Mouse (Mus musculus) forebrain, embryonic 14.5 days (tissue): Measurements from ENCODE around the gene Polk. TPM values are rescaled to one million over a fixed set of nuclear protein-coding genes. Genes with fewer than 3 reads are reported as not detected.

Experiments
- ATAC-seq: fragments of 200-750 bp; cut with Nextera tagmentation; 2 replicates; pipeline ENCODE4 v1.8.0; 2017; ENCODE audit warnings: mild to moderate bottlenecking, moderate library complexity
- DNase-seq: peaks from one replicate; pipeline ENCODE4 v3.0.0-alpha.2; 2015; ENCODE audit warnings: low spot score
- H3K27ac ChIP-seq: fragments of 300-500 bp; sonication (generic); 2 replicates; pipeline ENCODE4 v1.5.1; 2014; ENCODE audit warnings: low read depth, mild to moderate bottlenecking, control low read depth, low read length, moderate library complexity
- H3K27me3 ChIP-seq: fragments of 300-500 bp; sonication (generic); replicated peaks from 2 replicates; pipeline ENCODE4 v1.6.1; 2014; ENCODE audit warnings: low read length, control low read depth, mixed read lengths; ENCODE audit not compliant: control insufficient read depth, insufficient read depth
- H3K36me3 ChIP-seq: fragments of 300-500 bp; sonication (generic); 2 replicates; pipeline ENCODE4 v1.6.1; 2014; ENCODE audit warnings: low read length, control low read depth; ENCODE audit not compliant: control insufficient read depth, insufficient read depth
- H3K4me1 ChIP-seq: fragments of 300-500 bp; sonication (generic); 2 replicates; pipeline ENCODE4 v1.6.1; 2014; ENCODE audit warnings: antibody characterized with exemption, low read length, control low read depth; ENCODE audit not compliant: control insufficient read depth, insufficient read depth
- H3K4me2 ChIP-seq: fragments of 300-500 bp; sonication (generic); 2 replicates; pipeline ENCODE4 v1.6.1; 2014; ENCODE audit warnings: mild to moderate bottlenecking, control low read depth, low read length
- H3K4me3 ChIP-seq: fragments of 300-500 bp; sonication (generic); 2 replicates; pipeline ENCODE4 v1.5.1; 2014; ENCODE audit warnings: low read depth, low read length, control low read depth
- H3K9ac ChIP-seq: fragments of 300-500 bp; sonication (generic); 2 replicates; pipeline ENCODE4 v1.6.1; 2014; ENCODE audit warnings: mild to moderate bottlenecking, low read length, control low read depth, moderate library complexity
- H3K9me3 ChIP-seq: fragments of 300-500 bp; sonication (generic); replicated peaks from 2 replicates; pipeline ENCODE4 v1.6.1; 2016; ENCODE audit warnings: low read length, control low read depth, mixed read lengths; ENCODE audit not compliant: control insufficient read depth
- WGBS: fragments of 180-500 bp; shearing (Covaris S2); extraction: QIAGEN DNeasy Blood & Tissue Kit; methylation state at CpG from one replicate; pipeline ENCODE4 v1.1.7; 2014; 5-methylcytosine and 5-hydroxymethylcytosine counted together
- polyA plus RNA-seq: library from polyadenylated mRNA; unstranded; fragments of >200 nt; fragmentation: Nextera tagmentation; extraction: Ambion mirVana; gene quantifications from 2 replicates; pipeline ENCODE4 v1.2.1, GENCODE M21; 2014

Gene Polk
- polyA plus RNA-seq, 1 experiment from 2014 or later = 3.8 TPM

DNA sequence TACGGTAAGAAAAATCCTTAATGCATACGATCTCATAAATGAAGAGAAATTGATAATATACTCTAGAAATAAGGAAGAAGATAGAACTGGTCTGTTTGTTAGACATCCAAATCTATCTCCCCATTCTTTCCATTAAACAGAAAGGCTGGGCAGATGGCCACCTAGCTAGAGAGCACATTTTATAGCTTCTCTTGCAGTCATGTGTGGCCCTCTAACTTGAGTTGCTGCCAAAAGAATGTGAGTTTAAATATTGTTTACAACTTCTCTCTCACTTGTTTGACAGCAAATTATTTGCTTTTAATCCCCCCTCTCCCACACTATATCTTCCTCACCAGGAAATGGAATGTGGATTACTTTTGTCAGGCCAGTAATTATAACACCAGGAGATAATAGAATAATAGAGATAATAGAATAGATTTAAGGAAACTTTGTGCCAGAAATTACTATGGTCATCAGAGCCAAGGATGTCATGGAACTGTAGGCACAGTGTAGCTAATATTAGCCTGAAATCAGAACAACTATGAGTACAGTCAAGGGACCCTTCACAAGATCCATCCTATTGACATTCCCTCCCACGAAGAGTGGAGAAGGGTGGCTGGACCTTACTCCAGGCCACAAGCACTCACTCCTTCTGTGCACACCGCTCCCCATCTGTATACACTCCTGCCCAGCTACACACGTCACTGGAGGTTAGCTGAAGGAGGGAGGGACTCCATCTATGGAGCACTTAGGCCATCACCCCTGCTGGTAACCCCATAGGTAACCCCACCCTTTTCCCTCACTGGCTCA, 28.0 kb downstream of the Polk start:
- Histone ChIP-seq H3K36me3 (no peaks in the 10 kb centered on the region; the same call in 1 of the 2 replicates), H3K4me1 (no peaks in the 10 kb centered on the region), H3K4me2 (no peak overlapping the region), H3K27ac (no peak overlapping the region), H3K9ac (no peak overlapping the region), H3K9me3 (no peaks in the 10 kb centered on the region), H3K4me3 (no peak overlapping the region), H3K27me3 (no peaks in the 10 kb centered on the region)
- ATAC-seq (no peak), DNase-seq (no peak)
- 92% methylated on average over 5 of the region's 5 CpGs for whole genome bisulfite sequencing

DNA sequence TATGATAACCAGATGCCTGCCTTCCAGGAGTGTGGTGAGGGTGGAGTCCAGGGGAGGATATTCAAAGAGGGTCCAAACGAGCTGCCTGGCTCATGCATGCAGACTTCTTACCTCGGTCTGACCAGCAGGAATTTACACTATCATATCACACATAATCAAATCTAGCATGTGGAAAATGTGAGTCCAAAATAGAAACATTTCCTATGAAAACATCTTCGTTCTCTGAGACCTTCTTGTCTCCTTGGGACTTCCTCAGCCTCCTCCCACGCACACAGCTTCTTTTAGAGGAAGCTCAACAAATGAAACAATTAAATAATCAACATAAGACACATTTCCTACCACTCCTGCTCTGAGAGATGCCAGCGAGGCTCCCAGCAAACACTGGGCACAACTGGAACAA, 30.5 kb downstream of the Polk start:
- DNase-seq = no peak
- H3K9me3 ChIP-seq = no peaks in the 10 kb centered on the region

DNA sequence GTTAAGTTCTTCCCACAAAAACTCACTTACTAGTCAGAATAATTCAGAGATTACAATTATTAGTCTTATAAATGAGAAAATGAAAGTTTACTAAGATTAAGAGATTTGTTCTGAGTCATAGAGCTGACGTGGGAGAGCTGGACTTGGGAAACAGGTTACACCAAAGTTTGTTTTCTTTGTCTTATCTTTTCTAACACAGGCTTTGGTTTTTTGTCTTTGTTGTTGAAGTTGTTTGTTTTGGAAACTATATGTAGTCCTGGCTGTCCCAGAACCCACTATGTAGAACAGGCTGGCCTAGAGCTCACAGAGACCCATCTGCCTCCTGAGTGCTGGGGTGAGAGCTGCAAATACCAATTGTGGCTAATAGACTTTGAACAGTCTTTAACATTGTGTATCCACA, 31.1 kb downstream of the Polk start:
- no peak for ATAC-seq
- H3K9ac ChIP-seq = no peak overlapping the region
- no peaks in the 10 kb centered on the region; the same call in 1 of the 2 replicates for H3K36me3 ChIP-seq
- no peaks in the 10 kb centered on the region for H3K27me3 ChIP-seq
- H3K4me1 ChIP-seq = no peaks in the 10 kb centered on the region
- H3K4me3 ChIP-seq = no peak overlapping the region
- 76% methylated on average over 1 of the region's 1 CpGs for WGBS
- no peak overlapping the region for H3K27ac ChIP-seq
- DNase-seq = no peak
- H3K4me2 ChIP-seq = no peak overlapping the region
- no peaks in the 10 kb centered on the region for H3K9me3 ChIP-seq

More for the DNA sequence above, 30.5 kb downstream of the Polk start:
- Histone ChIP-seq H3K9ac (no peak overlapping the region), H3K4me1 (no peaks in the 10 kb centered on the region), H3K4me2 (no peak overlapping the region), H3K4me3 (no peak overlapping the region), H3K27ac (no peak overlapping the region), H3K36me3 (no peaks in the 10 kb centered on the region; the same call in 1 of the 2 replicates), H3K27me3 (no peaks in the 10 kb centered on the region)
- 69% methylated on average over 5 of the region's 5 CpGs for WGBS
- ATAC-seq = no peak

DNA sequence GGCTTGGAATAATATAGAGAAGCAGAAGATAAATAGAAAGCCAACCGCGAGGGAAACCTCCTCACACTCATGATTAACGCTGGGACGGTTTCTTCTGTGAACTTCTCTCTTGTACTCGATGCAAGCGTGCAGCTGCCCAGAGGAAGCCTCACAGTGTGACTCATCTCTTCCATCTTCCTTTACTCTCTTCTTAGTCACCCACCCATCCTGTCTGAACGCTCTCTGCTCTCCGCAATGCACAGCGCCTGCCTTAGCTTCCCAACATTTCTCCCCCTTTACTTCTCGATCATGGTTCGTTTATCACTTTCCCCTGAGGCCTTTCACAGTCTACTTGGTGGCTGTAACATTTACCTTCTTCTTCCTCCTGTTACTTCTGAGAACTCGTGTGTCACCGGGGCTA, 31.7 kb downstream of the Polk start:
- H3K27ac ChIP-seq = no peak overlapping the region
- H3K9ac ChIP-seq = no peak overlapping the region
- H3K4me3 ChIP-seq = no peak overlapping the region
- no peak for DNase-seq
- 90% methylated on average over 13 of the region's 13 CpGs for WGBS
- no peaks in the 10 kb centered on the region for H3K27me3 ChIP-seq
- ATAC-seq = no peak
- H3K36me3 ChIP-seq = no peaks in the 10 kb centered on the region
- H3K4me1 ChIP-seq = no peaks in the 10 kb centered on the region
- H3K9me3 ChIP-seq = no peaks in the 10 kb centered on the region
- no peak overlapping the region for H3K4me2 ChIP-seq

DNA sequence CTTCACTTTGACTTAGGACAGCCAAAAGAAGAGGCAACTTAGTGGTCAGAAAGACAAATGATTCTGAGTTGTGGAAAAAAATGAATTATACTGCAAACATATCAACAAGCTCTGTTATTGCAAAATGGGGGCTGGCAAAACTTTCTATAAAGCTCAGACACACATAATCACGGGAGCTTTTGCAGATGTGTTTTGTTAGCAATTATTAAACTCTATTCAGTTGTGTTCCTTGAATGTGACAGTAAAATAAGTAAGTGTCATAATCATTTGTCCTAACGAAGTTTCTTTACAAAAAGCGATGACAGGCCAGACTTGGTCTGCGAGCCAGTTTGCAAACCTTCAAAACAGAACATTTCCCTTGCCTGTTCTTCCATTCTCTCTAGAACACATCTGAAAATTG, 34.8 kb downstream of the Polk start:
- 87% methylated on average over 4 of the region's 4 CpGs for WGBS
- Histone ChIP-seq H3K27ac (no peak overlapping the region), H3K9me3 (no peaks in the 10 kb centered on the region), H3K4me2 (no peak overlapping the region), H3K4me3 (no peak overlapping the region), H3K4me1 (no peaks in the 10 kb centered on the region), H3K27me3 (no peaks in the 10 kb centered on the region), H3K36me3 (no peaks in the 10 kb centered on the region), H3K9ac (no peak overlapping the region)
- DNase-seq = no peak
- no peak for ATAC-seq

DNA sequence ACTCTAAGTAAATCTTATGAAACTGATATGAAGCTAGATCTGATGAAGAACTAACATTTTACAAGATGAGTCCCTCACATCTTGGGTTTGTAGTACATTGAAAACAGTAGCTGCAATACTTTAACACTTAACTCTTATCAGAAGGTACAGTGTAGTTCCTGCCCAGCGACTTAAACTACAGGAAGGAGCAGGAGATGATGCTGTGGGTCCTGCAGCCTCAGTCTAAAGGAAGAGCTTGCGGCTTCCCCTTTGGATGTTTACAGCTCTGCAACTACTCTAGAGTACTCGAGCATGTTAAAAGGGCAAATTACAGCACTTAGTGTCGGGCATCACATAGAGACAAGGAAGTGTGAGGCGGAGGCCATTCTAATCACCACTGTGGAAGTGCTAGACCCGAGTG, 36.1 kb downstream of the Polk start:
- Histone ChIP-seq H3K4me2 (no peak overlapping the region), H3K27ac (no peak overlapping the region), H3K9ac (no peak overlapping the region), H3K27me3 (no peaks in the 10 kb centered on the region), H3K4me3 (no peak overlapping the region), H3K36me3 (no peaks in the 10 kb centered on the region), H3K9me3 (no peaks in the 10 kb centered on the region), H3K4me1 (no peaks in the 10 kb centered on the region)
- no peak for DNase-seq
- no peak for ATAC-seq
- 84% methylated on average over 6 of the region's 6 CpGs for WGBS

DNA sequence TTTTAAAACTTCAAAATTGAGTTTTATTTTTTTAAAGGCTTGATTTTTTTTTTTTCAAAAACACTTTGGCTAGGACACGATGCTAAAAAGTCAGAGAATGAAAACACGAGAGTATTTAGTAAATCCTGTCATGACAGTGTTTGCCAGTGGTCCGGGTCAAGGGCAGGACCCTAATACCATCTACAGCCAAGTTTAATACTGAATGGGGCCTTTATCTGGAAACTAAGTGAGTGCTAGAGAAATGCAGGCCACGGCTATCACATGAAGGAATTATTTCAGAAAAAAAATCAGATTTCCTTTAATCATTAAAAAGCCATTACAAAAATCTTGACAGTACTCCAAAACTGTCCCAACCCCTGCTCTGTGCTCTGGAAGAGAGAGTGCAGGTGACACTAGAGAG, 36.7 kb downstream of the Polk start:
- no peak overlapping the region for H3K4me2 ChIP-seq
- H3K4me3 ChIP-seq = no peak overlapping the region
- 89% methylated on average over 4 of the region's 4 CpGs for WGBS
- DNase-seq (no peak), ATAC-seq (no peak)
- H3K9me3 ChIP-seq = no peaks in the 10 kb centered on the region
- no peaks in the 10 kb centered on the region for H3K27me3 ChIP-seq
- no peak overlapping the region for H3K9ac ChIP-seq
- no peaks in the 10 kb centered on the region for H3K4me1 ChIP-seq
- no peaks in the 10 kb centered on the region for H3K36me3 ChIP-seq
- H3K27ac ChIP-seq = no peak overlapping the region

DNA sequence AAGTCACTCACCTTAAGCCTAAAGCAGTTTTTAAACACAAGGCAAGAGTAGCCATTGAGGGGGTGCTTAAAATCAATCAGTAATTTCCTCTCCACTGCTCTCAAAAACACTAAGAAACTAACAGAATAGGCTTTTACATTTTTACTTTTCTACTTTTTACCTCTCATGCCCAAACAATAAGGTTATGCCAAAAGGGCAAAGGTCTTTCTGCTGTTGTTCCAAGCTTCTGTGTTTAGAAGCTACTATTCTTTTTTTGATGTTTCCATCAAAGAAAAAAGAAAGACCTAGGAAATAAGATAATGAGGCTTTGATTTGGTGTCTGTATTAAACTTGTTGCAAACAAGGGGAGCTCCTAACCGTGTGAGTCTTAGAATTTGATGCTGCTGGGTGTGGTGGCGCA, 42.5 kb downstream of the Polk start:
- 82% methylated on average over 2 of the region's 2 CpGs for WGBS

DNA sequence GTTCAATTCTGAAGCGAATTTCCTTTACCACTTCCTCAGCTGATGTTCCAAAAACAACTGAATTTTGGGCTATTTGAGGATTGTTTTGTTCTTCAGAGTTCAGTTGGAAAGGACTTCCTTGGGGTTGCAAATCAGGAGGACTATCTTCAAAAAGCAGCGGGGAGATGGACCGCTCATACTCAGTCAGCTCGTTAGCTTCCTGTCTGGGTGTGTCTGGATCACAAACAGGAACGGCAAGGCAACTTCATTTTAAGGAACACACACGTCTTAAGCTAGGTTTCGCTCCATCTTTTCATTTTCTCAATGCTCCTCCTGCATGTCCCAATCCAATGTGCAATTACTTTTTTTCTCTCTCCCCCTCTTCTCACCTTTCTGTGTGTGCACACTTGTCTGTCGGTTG, 45.7 kb downstream of the Polk start:
- H3K4me2 ChIP-seq = no peak overlapping the region
- ATAC-seq (no peak), DNase-seq (no peak)
- H3K4me1 ChIP-seq = no peaks in the 10 kb centered on the region
- H3K36me3 ChIP-seq = no peaks in the 10 kb centered on the region
- no peaks in the 10 kb centered on the region for H3K27me3 ChIP-seq
- H3K9ac ChIP-seq = no peak overlapping the region
- no peak overlapping the region for H3K27ac ChIP-seq
- no peak overlapping the region for H3K4me3 ChIP-seq
- no peaks in the 10 kb centered on the region for H3K9me3 ChIP-seq
- WGBS = 82% methylated on average over 8 of the region's 8 CpGs

More for the DNA sequence above, 42.5 kb downstream of the Polk start:
- H3K9ac ChIP-seq = no peak overlapping the region
- ATAC-seq = no peak
- no peaks in the 10 kb centered on the region for H3K27me3 ChIP-seq
- H3K27ac ChIP-seq = no peak overlapping the region
- H3K4me3 ChIP-seq = no peak overlapping the region
- no peaks in the 10 kb centered on the region for H3K36me3 ChIP-seq
- no peak overlapping the region for H3K4me2 ChIP-seq
- no peaks in the 10 kb centered on the region for H3K4me1 ChIP-seq
- DNase-seq = no peak
- no peaks in the 10 kb centered on the region for H3K9me3 ChIP-seq
